Mouse (Mus musculus): ENCODE measurements at regions not wholly inside any gene's neighbourhood (a gene's known extent, or its start where the extent isn't known, plus 50 kb on each side); places are given as distances from the start of the nearest gene placed in this dataset.

GRCm38 (mm10) chr16:85637079-85637478, 83.9 kb upstream of the Cyyr1 start:
- TF ChIP-seq CTCF (conservative IDR thresholded peaks at IDR 0.05; ENCODE audit: insufficient read depth, insufficient read length, low read depth, low read length) (no peak), POLR2A (IDR thresholded peaks at IDR 0.05; ENCODE audit: low read depth, low read length) (no peak)

Measured in kidney, adult 2 months (tissue).